Mouse (Mus musculus) kidney, postnatal 36 days (tissue): Measurements from ENCODE around the gene Dab1.

Source experiments
- DNase-seq, 2 experiments: peaks; one replicate each; pipeline ENCODE4 v3.0.0; 2021 to 2022; ENCODE audit warnings: mixed read lengths in 2 of 2

Dab1 gene

GRCm38 (mm10) chr4:103994406-103994805, 375.2 kb downstream of the Dab1 start:
- DNase-seq, result no peak

- DNase-seq, result peak; percentile 68 to 83
Observed at GRCm38 (mm10) chr4:104008406-104008805, 389.2 kb downstream of the Dab1 start.

- no peak for DNase-seq
Observed at GRCm38 (mm10) chr4:104011683-104012082, 392.5 kb downstream of the Dab1 start.

GRCm38 (mm10) chr4:104012150-104012549, 393.0 kb downstream of the Dab1 start:
- DNase-seq, result no peak

GRCm38 (mm10) chr4:104025117-104025694, 406.0 kb downstream of the Dab1 start:
- DNase-seq, result no peak

GRCm38 (mm10) chr4:104026834-104027233, 407.7 kb downstream of the Dab1 start:
- DNase-seq, result no peak

GRCm38 (mm10) chr4:104027239-104027638, 408.1 kb downstream of the Dab1 start:
- no peak for DNase-seq

GRCm38 (mm10) chr4:104036091-104036490, 416.9 kb downstream of the Dab1 start:
- peak; percentile 18 to 21 for DNase-seq

- DNase-seq, result no peak
Observed at GRCm38 (mm10) chr4:104039588-104039987, 420.4 kb downstream of the Dab1 start.

GRCm38 (mm10) chr4:104043441-104043840, 424.3 kb downstream of the Dab1 start:
- DNase-seq, result no peak

- DNase-seq, result no peak
Observed at GRCm38 (mm10) chr4:104044634-104045033, 425.5 kb downstream of the Dab1 start.

GRCm38 (mm10) chr4:104047966-104048804, 429.0 kb downstream of the Dab1 start:
- no peak for DNase-seq

GRCm38 (mm10) chr4:104057116-104057515, 438.0 kb downstream of the Dab1 start:
- DNase-seq, result no peak

- no peak for DNase-seq
Observed at GRCm38 (mm10) chr4:104059569-104059968, 440.4 kb downstream of the Dab1 start.

- no peak for DNase-seq
Observed at GRCm38 (mm10) chr4:104062356-104062755, 443.2 kb downstream of the Dab1 start.

- DNase-seq, result no peak
Observed at GRCm38 (mm10) chr4:104066901-104067300, 447.7 kb downstream of the Dab1 start.

- peak; percentile 35 to 41 for DNase-seq
Observed at GRCm38 (mm10) chr4:104067748-104068147, 448.6 kb downstream of the Dab1 start.

GRCm38 (mm10) chr4:104071296-104071695, 452.1 kb downstream of the Dab1 start:
- DNase-seq, result no peak

- DNase-seq, result peak; percentile 16 to 43
Observed at GRCm38 (mm10) chr4:104073920-104074459, 454.8 kb downstream of the Dab1 start.

- peak; percentile 70 to 71 for DNase-seq
Observed at GRCm38 (mm10) chr4:104077771-104078170, 458.6 kb downstream of the Dab1 start.

- DNase-seq, result no peak
Observed at GRCm38 (mm10) chr4:104106299-104106698, 487.1 kb downstream of the Dab1 start.

- no peak for DNase-seq
Observed at GRCm38 (mm10) chr4:104111614-104112013, 492.5 kb downstream of the Dab1 start.

- no peak for DNase-seq
Observed at GRCm38 (mm10) chr4:104113209-104114005, 494.2 kb downstream of the Dab1 start.
